Mouse (Mus musculus): Measurements from ENCODE around the gene Pym1.
"Not testable (repeated sequence)": the region's sequence is repeated elsewhere in the genome, so short reads cannot be mapped to it uniquely, and the experiment has no call there.

The Pym1 gene

DNA sequence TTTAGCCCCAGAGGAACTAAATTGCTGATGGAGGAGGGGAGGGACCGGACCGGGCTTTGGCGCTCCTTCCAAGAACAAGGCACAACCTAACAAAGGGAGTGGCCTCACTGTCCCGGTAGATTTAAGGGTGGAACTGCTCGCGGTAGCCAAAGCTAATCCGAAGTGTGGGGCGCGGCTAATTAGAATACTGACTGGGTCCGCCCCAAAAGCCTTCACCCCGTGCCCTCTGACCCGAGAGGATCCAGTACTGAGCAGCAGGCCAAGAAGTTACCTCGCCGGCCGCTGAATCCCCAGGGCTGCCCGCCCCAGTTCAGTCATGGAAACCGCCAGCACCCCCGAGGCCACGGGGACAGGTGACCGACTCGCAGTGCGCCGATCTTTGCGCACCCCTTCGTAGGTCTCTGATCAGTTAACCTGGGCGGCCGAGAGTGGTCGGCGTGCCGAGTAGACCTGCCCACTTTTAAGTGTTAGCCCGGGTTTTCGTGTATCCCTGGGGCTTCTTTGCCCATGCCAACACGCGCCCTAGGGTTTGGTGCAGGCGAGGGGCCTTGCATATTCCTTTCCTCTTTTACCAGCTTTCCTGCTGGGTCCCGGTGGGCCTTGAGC lies at the start of gene Pym1:
Pym1 (plus strand) TSS at position 244 of the 606 bp plus-strand sequence.
- peak; percentile 71 to 74 for DNase-seq (ENCODE audit: low spot score in 2 of 2)

GRCm38 (mm10) chr10:128699006-128699405 lies 48.7 kb upstream of the Pym1 start:
- DNase-seq (ENCODE audit: low spot score in 2 of 2) = no peak

GRCm38 (mm10) chr10:128699611-128700010 lies 48.1 kb upstream of the Pym1 start:
- no peak for DNase-seq (ENCODE audit: low spot score in 2 of 2)

DNA sequence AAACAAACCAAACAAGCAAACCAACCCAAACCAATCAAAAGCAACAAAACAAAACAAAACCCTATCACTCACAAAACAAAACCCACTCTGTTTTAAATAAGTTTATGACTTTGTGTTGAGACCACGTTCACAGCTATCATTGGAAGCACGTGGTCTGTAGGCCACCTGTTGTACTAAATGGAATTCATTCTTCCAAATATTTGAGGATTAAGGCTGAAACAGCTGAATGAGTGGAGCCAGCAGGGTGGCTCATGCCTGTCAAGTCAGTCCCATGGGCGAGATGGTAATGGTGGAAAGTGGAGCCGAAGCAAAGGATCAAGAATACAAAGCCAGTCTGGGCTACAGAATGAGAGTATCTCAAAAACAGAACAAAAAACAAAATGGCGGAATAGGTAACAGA lies 47.0 kb upstream of the Pym1 start:
- no peak for DNase-seq (ENCODE audit: low spot score in 2 of 2)

DNA sequence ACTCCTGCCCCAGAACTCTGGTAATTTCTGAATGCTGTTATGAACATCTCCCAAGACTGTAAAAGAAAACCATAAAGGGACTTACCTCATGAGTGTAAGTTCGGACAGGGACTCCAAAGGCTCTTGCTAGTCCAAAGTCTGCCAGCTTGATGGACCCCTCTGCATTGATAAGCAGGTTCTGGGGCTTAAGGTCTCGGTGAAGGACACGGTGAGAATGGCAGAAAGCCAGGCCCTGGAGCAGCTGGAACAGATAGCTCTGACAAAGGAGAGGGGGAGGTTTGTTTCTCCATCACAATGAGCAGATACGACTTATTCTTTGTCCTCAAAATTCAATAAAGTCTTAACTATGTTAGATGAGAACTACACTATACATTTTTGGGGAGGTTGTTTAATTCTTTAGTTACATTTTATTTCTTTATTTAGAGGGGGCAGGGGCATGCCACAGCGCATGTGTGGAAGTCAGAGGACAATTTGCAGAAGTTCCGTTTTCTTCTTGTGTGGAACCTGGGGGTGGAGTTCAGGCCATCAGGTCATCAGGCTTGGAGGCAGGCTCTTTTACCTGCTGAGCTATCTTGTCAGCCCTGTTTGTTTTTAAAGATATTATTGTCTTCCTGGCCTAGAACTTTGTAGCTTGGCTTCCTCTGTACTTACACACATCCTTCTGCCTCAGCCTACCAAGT lies 45.2 kb upstream of the Pym1 start:
- DNase-seq (ENCODE audit: low spot score in 2 of 2) = no peak

DNA sequence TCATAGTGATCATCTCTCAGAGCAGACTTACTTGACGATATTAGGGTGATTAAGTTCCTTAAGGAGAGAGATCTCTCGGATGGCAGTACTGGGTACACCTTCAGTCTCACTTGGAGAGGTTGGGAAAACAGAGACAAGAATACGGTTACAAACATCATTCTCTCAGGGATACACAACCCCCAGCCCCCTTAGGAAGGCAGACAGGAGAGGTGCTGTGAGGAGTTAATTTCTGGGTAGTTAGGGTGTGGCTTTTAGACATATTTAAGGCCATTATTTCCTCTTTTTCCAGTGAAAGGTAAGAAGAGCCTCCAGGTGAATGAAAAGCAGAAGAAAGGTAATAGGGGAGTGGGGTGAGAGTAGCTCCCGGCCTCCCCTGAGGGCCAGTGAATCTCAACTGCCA lies 43.8 kb upstream of the Pym1 start, which contains the start of gene Pmel:
Pmel (plus strand) TSS at position 301 of the 400 bp plus-strand sequence.
- DNase-seq (ENCODE audit: low spot score in 2 of 2) = no peak

- DNase-seq (ENCODE audit: low spot score in 2 of 2) = peak; percentile 92 to 94
These were observed 43.0 kb upstream of the Pym1 start, which contains the start of gene Cdk2 for GRCm38 (mm10) chr10:128704491-128705316. TSS of gene Cdk2 (minus strand) at chr10:128705031.

GRCm38 (mm10) chr10:128705317-128705693 lies 42.4 kb upstream of the Pym1 start:
- DNase-seq (ENCODE audit: low spot score in 2 of 2) = no peak

DNA sequence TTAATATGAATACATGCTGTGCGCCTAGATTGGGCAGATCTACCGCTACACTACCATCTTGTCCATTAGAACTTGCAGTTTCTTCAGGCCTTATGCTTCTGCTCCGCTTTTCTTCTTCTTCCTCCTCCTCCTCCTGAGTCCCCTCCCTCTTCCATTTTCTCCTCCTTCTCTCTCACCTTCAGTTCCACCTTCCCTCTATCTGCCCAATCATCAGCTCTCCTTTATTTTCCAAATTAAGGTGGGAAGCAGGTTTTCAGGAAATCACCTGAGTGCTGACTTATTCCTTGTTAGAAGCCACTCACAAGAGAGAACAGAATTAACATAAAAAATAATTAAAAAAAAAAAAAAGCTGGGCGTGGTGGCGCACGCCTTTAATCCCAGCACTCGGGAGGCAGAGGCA lies 36.4 kb upstream of the Pym1 start:
- not testable (repeated sequence) for DNase-seq (ENCODE audit: low spot score in 2 of 2)

- DNase-seq (ENCODE audit: low spot score in 2 of 2) = no peak
These were observed 31.8 kb upstream of the Pym1 start for GRCm38 (mm10) chr10:128715559-128716537.

DNA sequence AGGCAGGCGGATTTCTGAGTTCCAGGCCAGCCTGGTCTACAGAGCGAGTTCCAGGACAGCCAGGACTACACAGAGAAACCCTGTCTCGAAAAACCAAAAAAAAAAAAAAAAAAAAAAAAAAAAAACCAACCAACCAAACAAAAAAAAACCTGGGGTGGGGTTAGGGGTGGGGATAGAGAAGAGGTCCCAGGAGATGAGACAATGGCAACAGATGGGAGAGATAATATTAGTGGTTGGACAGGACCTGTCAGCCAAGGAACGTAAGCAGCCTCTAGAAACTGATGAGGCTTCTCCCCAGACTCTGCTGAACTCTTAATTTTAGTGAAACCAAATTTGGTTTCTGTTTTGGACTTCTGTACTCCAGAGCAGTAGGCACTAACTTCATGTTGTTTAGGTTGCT lies 22.2 kb upstream of the Pym1 start:
- DNase-seq (ENCODE audit: low spot score in 2 of 2) = not testable (repeated sequence)

GRCm38 (mm10) chr10:128728059-128728458 lies 19.6 kb upstream of the Pym1 start:
- no peak for DNase-seq (ENCODE audit: low spot score in 2 of 2)

GRCm38 (mm10) chr10:128731002-128731433 lies 16.7 kb upstream of the Pym1 start:
- DNase-seq (ENCODE audit: low spot score in 2 of 2) = peak; percentile 53 to 82

DNA sequence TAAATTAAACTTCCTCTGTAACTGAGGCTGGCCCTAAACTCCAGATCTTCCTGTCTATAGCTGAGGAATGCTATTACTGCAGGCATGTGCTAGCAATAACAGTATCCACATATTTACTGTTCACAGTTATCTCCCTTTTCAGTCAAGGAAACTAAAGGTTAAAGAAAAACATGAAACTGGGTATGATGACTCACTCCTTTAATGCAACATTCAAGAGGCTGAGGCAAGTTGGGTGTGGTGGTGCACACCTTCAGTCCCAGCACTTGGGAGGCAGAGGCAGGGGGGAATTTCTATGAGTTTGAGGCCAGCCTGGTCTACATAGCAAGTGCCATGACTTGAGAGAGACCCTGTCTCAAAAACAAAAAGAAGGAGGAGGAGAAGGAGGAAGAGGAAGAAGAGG lies 15.7 kb upstream of the Pym1 start:
- no peak for DNase-seq (ENCODE audit: low spot score in 2 of 2)

- DNase-seq (ENCODE audit: low spot score in 2 of 2) = no peak
These were observed 10.3 kb upstream of the Pym1 start for GRCm38 (mm10) chr10:128737435-128737834.

DNA sequence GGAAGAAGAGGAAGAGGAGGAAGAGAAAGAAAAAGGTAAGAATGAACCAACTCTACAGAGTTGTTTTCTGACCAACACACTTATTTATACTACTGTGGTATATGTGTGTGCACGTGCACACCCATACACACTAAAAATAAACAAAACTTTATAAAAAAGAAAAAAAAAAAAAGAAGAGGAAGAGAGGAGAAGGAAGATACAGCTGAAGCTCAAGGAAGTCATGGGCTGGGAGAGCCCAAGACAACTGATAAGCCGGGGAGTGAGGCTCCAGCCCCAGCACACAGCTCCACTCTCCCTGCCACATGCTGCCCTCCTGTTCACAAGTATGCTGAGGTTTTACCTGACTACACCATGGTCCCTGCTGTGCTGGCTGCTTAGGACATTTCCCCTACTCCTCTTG lies 7.4 kb upstream of the Pym1 start:
- no peak for DNase-seq (ENCODE audit: low spot score in 2 of 2)

- DNase-seq (ENCODE audit: low spot score in 2 of 2) = no peak
These were observed 5.1 kb upstream of the Pym1 start for GRCm38 (mm10) chr10:128742616-128743015.

- no peak for DNase-seq (ENCODE audit: low spot score in 2 of 2)
These were observed 4.5 kb upstream of the Pym1 start for GRCm38 (mm10) chr10:128743235-128743634.

- peak; percentile 55 to 61 for DNase-seq (ENCODE audit: low spot score in 2 of 2)
These were observed 3.9 kb upstream of the Pym1 start for GRCm38 (mm10) chr10:128743791-128744191.

DNA sequence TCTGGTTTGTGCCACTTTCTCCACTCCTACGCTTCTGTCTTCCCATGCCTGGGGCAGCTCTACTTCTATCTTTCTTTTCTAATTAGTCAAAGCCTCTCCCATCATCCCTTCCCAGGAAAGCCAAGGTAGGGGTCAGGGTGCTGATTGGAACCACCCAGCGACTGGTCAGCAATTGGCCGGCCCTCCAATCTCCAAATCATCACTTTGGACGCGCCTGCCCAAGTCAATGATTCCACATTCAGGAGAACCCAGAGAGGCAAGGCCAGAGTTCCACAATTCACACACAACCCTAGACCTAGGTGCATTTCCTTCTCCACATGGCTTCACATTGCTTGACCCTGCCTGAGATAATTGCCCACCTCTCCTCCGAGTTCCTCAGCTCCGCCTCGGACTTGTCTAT lies 3.5 kb upstream of the Pym1 start:
- DNase-seq (ENCODE audit: low spot score in 2 of 2) = no peak

All from urinary bladder, postnatal 4 days (tissue).